Mouse (Mus musculus): Measurements from ENCODE around the gene Necab2.

The Necab2 gene

GRCm38 (mm10) chr8:119459724-119460123, 13.2 kb downstream of the Necab2 start:
- DNase-seq = no peak

- DNase-seq = no peak
These were observed 14.8 kb downstream of the Necab2 start for GRCm38 (mm10) chr8:119461356-119461755.

- peak; percentile 17 for DNase-seq
These were observed 17.2 kb downstream of the Necab2 start for GRCm38 (mm10) chr8:119463709-119464108.

GRCm38 (mm10) chr8:119466105-119466504, 19.6 kb downstream of the Necab2 start:
- peak; percentile 36 for DNase-seq

- no peak for DNase-seq
These were observed 20.3 kb downstream of the Necab2 start for GRCm38 (mm10) chr8:119466794-119467193.

- DNase-seq = no peak
These were observed 21.6 kb downstream of the Necab2 start for GRCm38 (mm10) chr8:119468091-119468490.

GRCm38 (mm10) chr8:119478684-119479083, 32.2 kb downstream of the Necab2 start:
- no peak for DNase-seq

- DNase-seq = no peak
These were observed 37.8 kb downstream of the Necab2 start for GRCm38 (mm10) chr8:119484145-119484896.

GRCm38 (mm10) chr8:119487093-119487492, 40.6 kb downstream of the Necab2 start:
- DNase-seq = peak; percentile 25

- DNase-seq = peak; percentile 60
These were observed 50.3 kb downstream of the Necab2 start for GRCm38 (mm10) chr8:119496848-119497247.

- DNase-seq = no peak
These were observed 53.3 kb downstream of the Necab2 start for GRCm38 (mm10) chr8:119499836-119500235.

GRCm38 (mm10) chr8:119501598-119501997, 55.1 kb downstream of the Necab2 start, which contains the start of gene Slc38a8:
Gene Slc38a8 (minus strand): TSS chr8:119501698.
- DNase-seq = no peak

GRCm38 (mm10) chr8:119502111-119502510, 55.6 kb downstream of the Necab2 start:
- DNase-seq = no peak

- no peak for DNase-seq
These were observed 56.8 kb downstream of the Necab2 start for GRCm38 (mm10) chr8:119503191-119503767.

GRCm38 (mm10) chr8:119505488-119505887, 59.0 kb downstream of the Necab2 start:
- no peak for DNase-seq

GRCm38 (mm10) chr8:119506106-119506505, 59.6 kb downstream of the Necab2 start:
- no peak for DNase-seq

- no peak for DNase-seq
These were observed 64.0 kb downstream of the Necab2 start for GRCm38 (mm10) chr8:119510471-119510870.

GRCm38 (mm10) chr8:119511722-119512121, 65.2 kb downstream of the Necab2 start:
- no peak for DNase-seq

- no peak for DNase-seq
These were observed 66.9 kb downstream of the Necab2 start for GRCm38 (mm10) chr8:119513405-119513804.

- DNase-seq = no peak
These were observed 68.4 kb downstream of the Necab2 start for GRCm38 (mm10) chr8:119514940-119515339.

- DNase-seq = no peak
These were observed 69.2 kb downstream of the Necab2 start for GRCm38 (mm10) chr8:119515767-119516166.

- DNase-seq = no peak
These were observed 70.2 kb downstream of the Necab2 start for GRCm38 (mm10) chr8:119516674-119517073.

GRCm38 (mm10) chr8:119520102-119520501, 73.6 kb downstream of the Necab2 start:
- no peak for DNase-seq

Measured in kidney, postnatal 14 days (tissue).